Mouse (Mus musculus) embryo, embryonic 10.5 days (tissue): ENCODE measurements at regions not wholly inside any gene's neighbourhood (a gene's known extent, or its start where the extent isn't known, plus 50 kb on each side); places are given as distances from the start of the nearest gene placed in this dataset.
"Not testable (repeated sequence)": the region's sequence is repeated elsewhere in the genome, so short reads cannot be mapped to it uniquely, and the experiment has no call there.

Experiments used
- DNase-seq: peaks from one replicate; pipeline ENCODE4 v3.0.0-alpha.2; 2015; ENCODE audit warnings: low spot score

- DNase-seq: no peak
These were observed 167.9 kb downstream of the Basp1 start for GRCm38 (mm10) chr15:25245631-25246030.

GRCm38 (mm10) chr15:25237665-25238664 is 175.6 kb downstream of the Basp1 start:
- DNase-seq: no peak

- no peak for DNase-seq
These were observed 177.3 kb downstream of the Basp1 start for GRCm38 (mm10) chr15:25236191-25236723.

- DNase-seq: no peak
These were observed 179.4 kb downstream of the Basp1 start for GRCm38 (mm10) chr15:25234064-25234700.

- no peak for DNase-seq
These were observed 183.4 kb downstream of the Basp1 start for GRCm38 (mm10) chr15:25230213-25230612.

GRCm38 (mm10) chr15:25229807-25230206 is 183.8 kb downstream of the Basp1 start:
- DNase-seq: no peak

- DNase-seq: no peak
These were observed 186.1 kb downstream of the Basp1 start for GRCm38 (mm10) chr15:25227496-25227895.

GRCm38 (mm10) chr15:25225936-25226335 is 187.6 kb downstream of the Basp1 start:
- DNase-seq: no peak

GRCm38 (mm10) chr15:25225431-25225830 is 188.1 kb downstream of the Basp1 start:
- no peak for DNase-seq

GRCm38 (mm10) chr15:25221749-25222148 is 191.8 kb downstream of the Basp1 start:
- no peak for DNase-seq

- no peak for DNase-seq
These were observed 197.2 kb downstream of the Basp1 start for GRCm38 (mm10) chr15:25216375-25216774.

- DNase-seq: no peak
These were observed 211.5 kb downstream of the Basp1 start for GRCm38 (mm10) chr15:25202097-25202496.

GRCm38 (mm10) chr15:25200249-25200648 is 213.3 kb downstream of the Basp1 start:
- not testable (repeated sequence) for DNase-seq

- DNase-seq: peak; percentile 14
These were observed 225.7 kb downstream of the Basp1 start for GRCm38 (mm10) chr15:25187881-25188326.

GRCm38 (mm10) chr15:25172755-25173154 is 240.8 kb downstream of the Basp1 start:
- DNase-seq: no peak

GRCm38 (mm10) chr15:25146371-25146770 is 267.2 kb downstream of the Basp1 start:
- no peak for DNase-seq

GRCm38 (mm10) chr15:25144228-25144627 is 269.3 kb downstream of the Basp1 start:
- no peak for DNase-seq

- peak; percentile 37 for DNase-seq
These were observed 273.0 kb downstream of the Basp1 start for GRCm38 (mm10) chr15:25140389-25141181.

GRCm38 (mm10) chr15:25137091-25137490 is 276.5 kb downstream of the Basp1 start:
- DNase-seq: peak; percentile 80

- no peak for DNase-seq
These were observed 277.9 kb downstream of the Basp1 start for GRCm38 (mm10) chr15:25135471-25136262.

- no peak for DNase-seq
These were observed 283.5 kb downstream of the Basp1 start for GRCm38 (mm10) chr15:25130096-25130495.
